Mouse (Mus musculus): ENCODE results near the gene Actl7b.

DNA sequence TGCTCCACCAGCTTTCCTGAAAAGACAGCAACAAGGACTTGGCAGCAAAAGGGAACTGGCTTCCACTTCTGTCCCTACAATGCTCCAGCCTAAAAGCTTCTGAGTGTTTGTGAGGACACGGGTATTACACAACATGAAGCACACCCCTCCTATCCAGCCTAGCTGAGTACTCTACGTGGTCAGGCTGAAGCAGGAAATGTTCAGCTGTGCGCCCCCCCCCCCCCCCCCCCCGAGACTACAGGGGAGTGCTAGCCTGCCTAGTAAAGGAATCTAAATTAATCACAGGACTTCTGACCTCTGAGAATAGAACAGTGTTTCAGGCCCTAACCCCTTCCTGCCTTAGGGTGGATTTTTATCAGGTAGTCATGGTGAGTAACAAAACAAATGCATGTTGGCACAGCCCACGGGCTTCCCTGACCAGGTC is 26.6 kb upstream of the Actl7b start:
- TF ChIP-seq CTCF (conservative IDR thresholded peaks at IDR 0.05; ENCODE audit: insufficient read depth, insufficient read length, low read depth, low read length) (no peak), POLR2A (IDR thresholded peaks at IDR 0.05; ENCODE audit: low read depth, low read length) (no peak)
